Mouse (Mus musculus) limb, embryonic 10.5 days (tissue): ENCODE measurements around the gene Hspb7. TPM values are rescaled to one million over a fixed set of nuclear protein-coding genes. Genes with fewer than 3 reads are reported as not detected.

Experiments
- DNase-seq: peaks from one replicate; pipeline ENCODE4 v3.0.0-alpha.2; 2017; ENCODE audit warnings: low spot score
- H3K27ac ChIP-seq: fragments of 300-500 bp; sonication (generic); 2 replicates; pipeline ENCODE4 v1.5.1; 2016; ENCODE audit warnings: mild to moderate bottlenecking
- H3K27me3 ChIP-seq: fragments of 300-500 bp; sonication (generic); 2 replicates; pipeline ENCODE4 v1.6.1; 2016; ENCODE audit warnings: low read depth, mild to moderate bottlenecking; ENCODE audit not compliant: poor library complexity, severe bottlenecking
- H3K36me3 ChIP-seq: fragments of 300-500 bp; sonication (generic); 2 replicates; pipeline ENCODE4 v1.6.1; 2016; ENCODE audit warnings: mild to moderate bottlenecking, moderate library complexity
- H3K4me1 ChIP-seq: fragments of 300-500 bp; sonication (generic); 2 replicates; pipeline ENCODE4 v1.6.1; 2016
- H3K4me3 ChIP-seq: fragments of 300-500 bp; sonication (generic); 2 replicates; pipeline ENCODE4 v1.5.1; 2016; ENCODE audit warnings: mild to moderate bottlenecking, moderate library complexity
- H3K9me3 ChIP-seq: fragments of 300-500 bp; sonication (generic); replicated peaks from 2 replicates; pipeline ENCODE4 v1.6.1; 2016; ENCODE audit warnings: mild to moderate bottlenecking
- WGBS: fragments of 180-500 bp; shearing (Covaris S2); methylation state at CpG from one replicate; pipeline ENCODE4 v1.1.7; 2016; 5-methylcytosine and 5-hydroxymethylcytosine counted together
- polyA plus RNA-seq: library from polyadenylated mRNA; unstranded; fragments of >200 nt; fragmentation: Nextera tagmentation; extraction: Ambion mirVana; gene quantifications from 2 replicates; pipeline ENCODE4 v1.2.1, GENCODE M21; 2016

Hspb7 gene
- polyA plus RNA-seq, 1 experiment from 2014 or later = 0.05 TPM

GRCm38 (mm10) chr4:141472641-141473321 lies 52.2 kb downstream of the Hspb7 start:
- Histone ChIP-seq H3K27ac (no peak overlapping the region), H3K4me1 (0 out of 2 replicates have a peak, but pooled peaks cover 3% of the 10 kb centered on the region), H3K4me3 (no peak overlapping the region), H3K36me3 (peaks cover 98% of the 10 kb centered on the region), H3K27me3 (no peaks in the 10 kb centered on the region), H3K9me3 (no peaks in the 10 kb centered on the region)
- DNase-seq = no peak
- 84% methylated on average over 32 of the region's 32 CpGs for WGBS

- DNase-seq = no peak
- H3K9me3 ChIP-seq = no peaks in the 10 kb centered on the region
- no peak overlapping the region for H3K27ac ChIP-seq
- peaks cover 100% of the 10 kb centered on the region for H3K36me3 ChIP-seq
- no peak overlapping the region for H3K4me3 ChIP-seq
- no peaks in the 10 kb centered on the region for H3K27me3 ChIP-seq
- H3K4me1 ChIP-seq = 0 out of 2 replicates have a peak, but pooled peaks cover 3% of the 10 kb centered on the region
- 91% methylated on average over 19 of the region's 19 CpGs for WGBS
These were observed 53.9 kb downstream of the Hspb7 start for GRCm38 (mm10) chr4:141474431-141474830.

Other genes starting within 250 kb of the Hspb7 start
- gene Rsg1, start 206.8 kb upstream of the Hspb7 start, polyA plus RNA-seq = 5.8 and 8.4 TPM in 2 replicates
- gene Arhgef19, start 181.3 kb upstream of the Hspb7 start, polyA plus RNA-seq = 3.7 and 4.7 TPM in 2 replicates
- 4.6 and 5.6 TPM in 2 replicates for gene Epha2, start 119.5 kb upstream of the Hspb7 start, polyA plus RNA-seq
- 0.14 and 0.29 TPM in 2 replicates for gene Fam131c, start 52.6 kb upstream of the Hspb7 start, polyA plus RNA-seq
- 0.13 and 0.19 TPM in 2 replicates for gene Clcnka, start 22.1 kb upstream of the Hspb7 start, polyA plus RNA-seq
- not detected in 2 replicates for gene Clcnkb, start 4.8 kb upstream of the Hspb7 start, polyA plus RNA-seq
- gene Srarp, start 15.3 kb downstream of the Hspb7 start, polyA plus RNA-seq = not detected in 2 replicates
- gene Zbtb17, start 23.9 kb downstream of the Hspb7 start, polyA plus RNA-seq = 60.6 and 66.5 TPM in 2 replicates
- 11.5 TPM in 2 replicates for gene Spen, start 117.8 kb downstream of the Hspb7 start, polyA plus RNA-seq
- gene Fblim1, start 185.3 kb downstream of the Hspb7 start, polyA plus RNA-seq = 58.6 and 77.7 TPM in 2 replicates
- gene Tmem82, start 197.9 kb downstream of the Hspb7 start, polyA plus RNA-seq = 1.1 and 1.6 TPM in 2 replicates
- gene Slc25a34, start 203.0 kb downstream of the Hspb7 start, polyA plus RNA-seq = 0.05 TPM in 1 of 2 replicates, not detected in the other
- 5.0 and 5.6 TPM in 2 replicates for gene Plekhm2, start 244.1 kb downstream of the Hspb7 start, polyA plus RNA-seq